Mouse (Mus musculus): ENCODE data around the gene Wfdc17.

DNA sequence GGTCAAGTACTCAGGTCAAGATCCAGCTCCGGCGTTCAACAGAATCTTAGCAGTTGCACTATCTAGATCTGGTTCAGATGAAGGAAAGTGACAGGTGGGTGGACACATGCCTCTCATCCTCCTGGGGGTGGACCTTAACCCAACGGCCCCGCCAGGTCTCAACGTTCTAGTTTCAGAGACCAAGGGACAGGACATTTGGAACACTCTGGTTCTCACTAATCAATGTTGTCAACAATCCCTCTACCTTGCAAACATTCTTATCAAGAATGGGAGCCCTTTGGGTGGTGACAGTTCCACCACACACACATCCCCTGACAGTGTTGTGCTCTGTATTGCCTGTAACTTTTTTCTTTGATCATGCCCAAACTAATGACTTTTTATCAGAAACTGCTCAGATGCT lies 38.0 kb downstream of the Wfdc17 start:
- TF ChIP-seq CTCF (conservative IDR thresholded peaks at IDR 0.05; ENCODE audit: insufficient read depth, insufficient read length, low read depth, low read length): no peak
- TF ChIP-seq POLR2A (IDR thresholded peaks at IDR 0.05; ENCODE audit: low read depth, low read length): no peak
